Mouse (Mus musculus): ENCODE measurements at regions not wholly inside any gene's neighbourhood (a gene's known extent, or its start where the extent isn't known, plus 50 kb on each side); places are given as distances from the start of the nearest gene placed in this dataset.

- Histone ChIP-seq H3K4me1 (replicated peaks; ENCODE audit: insufficient read depth, low read length) (no peaks in the 10 kb centered on the region), H3K4me2 (ENCODE audit: low read length) (no peak overlapping the region), H3K4me3 (replicated peaks; ENCODE audit: low read depth, low read length) (no peak overlapping the region), H3K27me3 (ENCODE audit: insufficient read depth, low read length) (no peaks in the 10 kb centered on the region), H3K27ac (no peak overlapping the region), H3K9ac (ENCODE audit: low read depth, low read length) (no peak overlapping the region), H3K9me3 (replicated peaks; ENCODE audit: low read length) (no peaks in the 10 kb centered on the region), H3K36me3 (ENCODE audit: insufficient read depth, low read length) (no peaks in the 10 kb centered on the region)
- no peak for TF ChIP-seq CTCF (IDR thresholded peaks at IDR 0.05; ENCODE audit: low read depth)
- 45% methylated on average over 2 of the region's 2 CpGs for WGBS
- ATAC-seq (replicated peaks; ENCODE audit: low FRiP score, low read depth) (no peak), DNase-seq (ENCODE audit: low spot score) (no peak)
Measured at GRCm38 (mm10) chr1:18975500-18975899, 127.3 kb upstream of the Tfap2d start.

GRCm38 (mm10) chr1:18976705-18977309 is 126.0 kb upstream of the Tfap2d start:
- peak; percentile 71 for TF ChIP-seq CTCF (IDR thresholded peaks at IDR 0.05; ENCODE audit: low read depth)
- Histone ChIP-seq H3K4me2 (ENCODE audit: low read length) (no peak overlapping the region), H3K27ac (no peak overlapping the region), H3K36me3 (ENCODE audit: insufficient read depth, low read length) (no peaks in the 10 kb centered on the region), H3K4me3 (replicated peaks; ENCODE audit: low read depth, low read length) (no peak overlapping the region), H3K4me1 (replicated peaks; ENCODE audit: insufficient read depth, low read length) (no peaks in the 10 kb centered on the region), H3K9ac (ENCODE audit: low read depth, low read length) (no peak overlapping the region), H3K27me3 (ENCODE audit: insufficient read depth, low read length) (no peaks in the 10 kb centered on the region), H3K9me3 (replicated peaks; ENCODE audit: low read length) (no peaks in the 10 kb centered on the region)
- ATAC-seq (replicated peaks; ENCODE audit: low FRiP score, low read depth) (no peak), DNase-seq (ENCODE audit: low spot score) (peak; percentile 51)
- WGBS, result 40% methylated on average over 10 of the region's 10 CpGs

- no peak for ATAC-seq (replicated peaks; ENCODE audit: low FRiP score, low read depth)
- H3K27me3 ChIP-seq (ENCODE audit: insufficient read depth, low read length), result no peaks in the 10 kb centered on the region
- WGBS, result 66% methylated on average over 2 of the region's 2 CpGs
- H3K4me1 ChIP-seq (replicated peaks; ENCODE audit: insufficient read depth, low read length), result no peaks in the 10 kb centered on the region
- DNase-seq (ENCODE audit: low spot score), result no peak
- H3K9ac ChIP-seq (ENCODE audit: low read depth, low read length), result no peak overlapping the region
- H3K36me3 ChIP-seq (ENCODE audit: insufficient read depth, low read length), result no peaks in the 10 kb centered on the region
- H3K4me2 ChIP-seq (ENCODE audit: low read length), result no peak overlapping the region
- H3K9me3 ChIP-seq (replicated peaks; ENCODE audit: low read length), result no peaks in the 10 kb centered on the region
- H3K4me3 ChIP-seq (replicated peaks; ENCODE audit: low read depth, low read length), result no peak overlapping the region
- no peak overlapping the region for H3K27ac ChIP-seq
- no peak for TF ChIP-seq CTCF (IDR thresholded peaks at IDR 0.05; ENCODE audit: low read depth)
Measured at GRCm38 (mm10) chr1:18979141-18979540, 123.7 kb upstream of the Tfap2d start.

GRCm38 (mm10) chr1:19016778-19017177 is 86.0 kb upstream of the Tfap2d start:
- H3K9me3 ChIP-seq (replicated peaks; ENCODE audit: low read length), result no peaks in the 10 kb centered on the region
- H3K27me3 ChIP-seq (ENCODE audit: insufficient read depth, low read length), result no peaks in the 10 kb centered on the region
- TF ChIP-seq CTCF (IDR thresholded peaks at IDR 0.05; ENCODE audit: low read depth), result no peak
- no peaks in the 10 kb centered on the region for H3K36me3 ChIP-seq (ENCODE audit: insufficient read depth, low read length)
- no peak overlapping the region for H3K9ac ChIP-seq (ENCODE audit: low read depth, low read length)
- no peak overlapping the region for H3K4me2 ChIP-seq (ENCODE audit: low read length)
- ATAC-seq (replicated peaks; ENCODE audit: low FRiP score, low read depth) (no peak), DNase-seq (ENCODE audit: low spot score) (no peak)
- H3K27ac ChIP-seq, result no peak overlapping the region
- no peaks in the 10 kb centered on the region for H3K4me1 ChIP-seq (replicated peaks; ENCODE audit: insufficient read depth, low read length)
- no peak overlapping the region for H3K4me3 ChIP-seq (replicated peaks; ENCODE audit: low read depth, low read length)
- 83% methylated on average over 1 of the region's 1 CpGs for WGBS
